Mouse (Mus musculus) liver, embryonic 13.5 days (tissue): Measurements from ENCODE around the gene Foxp1. TPM values are rescaled to one million over a fixed set of nuclear protein-coding genes. Genes with fewer than 3 reads are reported as not detected.
A peak's percentile ranks its signal among the peaks of the same experiment; 100 is the strongest.

Experiments used
- ATAC-seq: fragments of 200-750 bp; cut with Nextera tagmentation; 2 replicates; pipeline ENCODE4 v1.8.0; 2017; ENCODE audit warnings: low read depth, mild to moderate bottlenecking, moderate number of reproducible peaks, moderate library complexity
- DNase-seq: peaks from one replicate; pipeline ENCODE4 v3.0.0; 2022
- H3K27ac ChIP-seq: fragments of 300-500 bp; sonication (generic); 2 replicates; pipeline ENCODE4 v1.5.1; 2015; ENCODE audit warnings: moderate library complexity, mild to moderate bottlenecking, inconsistent platforms
- H3K27me3 ChIP-seq: fragments of 300-500 bp; sonication (generic); 2 replicates; pipeline ENCODE4 v1.6.1; 2015; ENCODE audit warnings: mild to moderate bottlenecking, inconsistent platforms
- H3K36me3 ChIP-seq: fragments of 300-500 bp; sonication (generic); 2 replicates; pipeline ENCODE4 v1.6.1; 2015; ENCODE audit warnings: mild to moderate bottlenecking, inconsistent platforms
- H3K4me1 ChIP-seq: fragments of 300-500 bp; sonication (generic); replicated peaks from 2 replicates; pipeline ENCODE4 v1.6.1; 2015; ENCODE audit warnings: inconsistent platforms
- H3K4me2 ChIP-seq: fragments of 300-500 bp; sonication (generic); 2 replicates; pipeline ENCODE4 v1.6.1; 2015; ENCODE audit warnings: inconsistent platforms, mild to moderate bottlenecking, moderate library complexity
- H3K4me3 ChIP-seq: fragments of 300-500 bp; sonication (generic); replicated peaks from 2 replicates; pipeline ENCODE4 v1.5.1; 2015; ENCODE audit warnings: mild to moderate bottlenecking, inconsistent platforms
- H3K9ac ChIP-seq: fragments of 300-500 bp; sonication (generic); 2 replicates; pipeline ENCODE4 v1.6.1; 2015; ENCODE audit warnings: mild to moderate bottlenecking, inconsistent platforms
- H3K9me3 ChIP-seq: fragments of 300-500 bp; sonication (generic); replicated peaks from 2 replicates; pipeline ENCODE4 v1.6.1; 2016; ENCODE audit warnings: inconsistent platforms
- whole genome bisulfite sequencing: fragments of 180-500 bp; shearing (Covaris S2); methylation state at CpG from one replicate; pipeline ENCODE4 v1.1.7; 2015; ENCODE audit not compliant: insufficient replicate concordance; 5-methylcytosine and 5-hydroxymethylcytosine counted together
- polyA plus RNA-seq: library from polyadenylated mRNA; unstranded; fragments of >200 nt; fragmentation: Nextera tagmentation; extraction: Ambion mirVana; gene quantifications from 2 replicates; pipeline ENCODE4 v1.2.1, GENCODE M21; 2015

Foxp1 gene
- polyA plus RNA-seq, 1 experiment from 2014 or later, result 14.2 TPM

DNA sequence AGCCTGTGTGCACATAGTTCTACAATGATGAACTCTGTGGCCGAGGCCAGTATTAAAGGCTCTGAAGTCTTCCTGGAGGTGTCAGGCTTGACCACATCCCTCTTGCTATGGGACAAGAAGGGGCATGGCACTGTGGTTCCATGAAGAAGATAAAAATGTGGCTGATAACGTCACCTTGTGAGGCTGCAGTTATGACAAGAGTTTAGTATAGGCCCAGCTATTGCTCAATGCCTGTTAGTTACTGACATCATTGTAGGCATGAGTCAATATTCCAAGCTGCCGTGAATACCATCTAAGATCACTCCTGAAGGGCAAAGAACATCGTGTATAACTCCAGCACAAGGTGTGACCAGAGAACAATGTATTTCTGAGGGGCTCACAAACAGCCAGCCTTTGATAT is 323.2 kb downstream of the Foxp1 start:
- H3K4me3 ChIP-seq, result no peak overlapping the region
- no peak overlapping the region for H3K27ac ChIP-seq
- 27% methylated on average over 4 of the region's 4 CpGs for WGBS
- H3K4me2 ChIP-seq, result no peak overlapping the region
- no peaks in the 10 kb centered on the region for H3K27me3 ChIP-seq
- ATAC-seq (no peak), DNase-seq (no peak)
- H3K36me3 ChIP-seq, result no peaks in the 10 kb centered on the region
- peaks cover 32% of the 10 kb centered on the region for H3K4me1 ChIP-seq
- no peaks in the 10 kb centered on the region for H3K9me3 ChIP-seq
- no peak overlapping the region for H3K9ac ChIP-seq

DNA sequence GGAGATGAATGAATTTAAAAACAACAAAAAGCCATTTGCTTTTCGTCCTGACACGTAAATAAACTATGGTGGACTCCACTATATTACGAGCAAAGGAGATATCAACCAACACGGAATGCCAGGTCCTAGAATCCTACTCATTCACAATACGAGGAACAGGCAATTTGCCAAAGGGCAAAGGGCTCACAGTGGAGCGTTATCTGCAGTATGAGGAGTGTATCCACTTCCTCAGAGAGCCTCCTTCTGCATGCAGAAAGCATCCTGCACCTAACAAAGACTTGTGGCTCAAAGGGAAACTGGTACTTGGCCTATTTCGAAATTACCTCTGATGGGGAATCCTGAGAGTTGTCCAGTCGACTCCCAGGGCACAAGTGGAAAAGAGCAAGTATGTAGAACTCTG is 328.8 kb downstream of the Foxp1 start:
- no peaks in the 10 kb centered on the region for H3K9me3 ChIP-seq
- H3K9ac ChIP-seq, result no peak overlapping the region
- H3K4me3 ChIP-seq, result no peak overlapping the region
- DNase-seq (no peak), ATAC-seq (no peak)
- no peaks in the 10 kb centered on the region for H3K27me3 ChIP-seq
- WGBS, result 21% methylated on average over 8 of the region's 8 CpGs
- no peak overlapping the region for H3K27ac ChIP-seq
- H3K4me1 ChIP-seq, result peaks cover 21% of the 10 kb centered on the region
- H3K4me2 ChIP-seq, result no peak overlapping the region
- no peaks in the 10 kb centered on the region for H3K36me3 ChIP-seq

DNA sequence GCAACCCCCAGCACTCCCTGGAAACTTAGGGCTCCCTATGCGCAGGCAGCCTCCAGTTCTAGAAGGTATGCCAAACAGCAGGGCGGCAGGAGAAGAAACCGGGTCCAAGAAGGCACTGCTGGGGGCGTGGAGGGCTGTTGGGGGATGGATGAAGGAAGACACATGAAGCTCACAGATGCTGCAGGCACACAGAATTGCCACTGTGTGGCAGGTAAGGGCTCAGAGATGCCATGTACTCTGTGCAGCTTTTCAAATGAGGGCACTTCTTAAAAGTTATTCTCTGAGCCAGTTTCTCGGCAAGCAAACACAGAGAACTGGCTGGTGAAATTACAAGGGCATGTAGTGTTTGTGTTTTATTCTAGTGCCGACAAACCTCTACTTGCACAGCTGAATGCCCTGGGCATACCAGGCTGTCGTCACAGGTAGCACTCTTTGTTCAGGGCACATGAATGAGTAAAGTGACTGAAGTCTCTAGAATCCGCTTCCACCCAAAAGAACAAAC is 330.8 kb downstream of the Foxp1 start:
- Histone ChIP-seq H3K27me3 (no peaks in the 10 kb centered on the region), H3K4me1 (peaks cover 26% of the 10 kb centered on the region), H3K9me3 (no peaks in the 10 kb centered on the region), H3K4me3 (no peak overlapping the region), H3K27ac (no peak overlapping the region), H3K9ac (no peak overlapping the region), H3K4me2 (no peak overlapping the region), H3K36me3 (no peaks in the 10 kb centered on the region)
- no peak for ATAC-seq
- DNase-seq, result no peak
- 61% methylated on average over 8 of the region's 8 CpGs for WGBS

DNA sequence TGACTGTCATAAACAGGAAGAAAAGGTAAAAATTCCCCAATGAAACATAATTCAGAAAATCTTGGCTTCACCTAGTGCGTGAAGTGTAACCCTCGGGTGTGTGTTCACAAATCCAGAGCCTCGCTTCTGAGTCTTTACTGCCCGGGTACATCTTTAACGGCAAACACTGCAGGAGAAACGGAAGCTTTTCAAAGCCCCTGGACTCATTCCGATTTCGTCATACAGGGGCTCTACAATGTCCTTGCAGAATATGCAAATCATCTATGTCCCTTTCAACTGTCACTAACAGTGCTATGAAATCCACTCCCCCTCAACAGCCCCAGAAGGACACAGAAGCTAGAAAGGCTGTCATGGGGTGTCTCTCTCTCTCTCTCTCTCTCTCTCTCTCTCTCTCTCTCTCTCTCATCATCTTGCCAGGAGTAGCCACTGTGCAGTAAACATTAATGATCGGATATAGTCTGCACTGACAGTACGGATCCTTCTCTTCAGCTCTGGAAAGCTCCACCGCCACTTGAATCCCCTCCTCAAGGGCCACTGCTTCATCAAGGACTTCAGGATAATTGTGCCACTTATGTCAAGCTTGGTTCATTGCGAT is 331.4 kb downstream of the Foxp1 start:
- no peak for DNase-seq

GRCm38 (mm10) chr6:99189967-99190366 is 332.6 kb downstream of the Foxp1 start:
- ATAC-seq (no peak), DNase-seq (no peak)
- H3K4me1 ChIP-seq, result peaks cover 35% of the 10 kb centered on the region
- no peak overlapping the region for H3K27ac ChIP-seq
- H3K36me3 ChIP-seq, result no peaks in the 10 kb centered on the region
- H3K27me3 ChIP-seq, result no peaks in the 10 kb centered on the region
- H3K9ac ChIP-seq, result no peak overlapping the region
- no peaks in the 10 kb centered on the region for H3K9me3 ChIP-seq
- WGBS, result 67% methylated on average over 8 of the region's 8 CpGs
- H3K4me2 ChIP-seq, result no peak overlapping the region
- no peak overlapping the region for H3K4me3 ChIP-seq

More for the DNA sequence above, 331.4 kb downstream of the Foxp1 start:
- Histone ChIP-seq H3K9ac (no peak overlapping the region), H3K4me3 (no peak overlapping the region), H3K36me3 (no peaks in the 10 kb centered on the region), H3K4me1 (peaks cover 29% of the 10 kb centered on the region), H3K27me3 (no peaks in the 10 kb centered on the region), H3K4me2 (no peak overlapping the region), H3K9me3 (no peaks in the 10 kb centered on the region), H3K27ac (no peak overlapping the region)
- no peak for ATAC-seq
- 55% methylated on average over 12 of the region's 12 CpGs for WGBS

GRCm38 (mm10) chr6:99188366-99189216 is 333.9 kb downstream of the Foxp1 start:
- no peak overlapping the region for H3K9ac ChIP-seq
- no peaks in the 10 kb centered on the region for H3K9me3 ChIP-seq
- H3K36me3 ChIP-seq, result no peaks in the 10 kb centered on the region
- ATAC-seq (no peak), DNase-seq (no peak)
- no peak overlapping the region for H3K27ac ChIP-seq
- H3K4me3 ChIP-seq, result no peak overlapping the region
- no peak overlapping the region for H3K4me2 ChIP-seq
- peaks cover 32% of the 10 kb centered on the region for H3K4me1 ChIP-seq
- 18% methylated on average over 4 of the region's 4 CpGs for WGBS
- no peaks in the 10 kb centered on the region for H3K27me3 ChIP-seq

DNA sequence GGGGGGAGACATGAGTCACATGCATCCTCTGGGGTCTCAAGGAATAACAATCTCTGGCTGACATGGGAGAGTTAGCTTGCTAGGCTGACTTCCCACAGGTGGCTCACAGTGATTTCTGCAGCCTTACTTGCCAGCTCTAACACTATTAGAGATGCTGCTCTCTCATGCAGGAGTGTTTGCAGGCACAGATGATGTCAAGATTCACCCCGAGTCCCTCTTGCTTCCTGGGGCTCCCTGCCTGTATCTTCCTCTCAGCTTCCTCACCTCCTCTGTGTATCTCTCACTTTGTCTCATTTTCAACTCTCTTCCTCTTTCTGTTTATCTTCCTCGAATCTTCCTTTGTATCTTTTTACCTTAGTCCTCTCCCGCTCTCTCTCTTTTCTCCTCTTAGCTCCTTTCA is 334.6 kb downstream of the Foxp1 start:
- no peak overlapping the region for H3K27ac ChIP-seq
- no peak overlapping the region for H3K4me2 ChIP-seq
- no peak for ATAC-seq
- no peak overlapping the region for H3K4me3 ChIP-seq
- WGBS, result 41% methylated on average over 3 of the region's 3 CpGs
- H3K4me1 ChIP-seq, result peaks cover 31% of the 10 kb centered on the region
- no peak overlapping the region for H3K9ac ChIP-seq
- H3K36me3 ChIP-seq, result no peaks in the 10 kb centered on the region
- H3K9me3 ChIP-seq, result no peaks in the 10 kb centered on the region
- no peak for DNase-seq
- H3K27me3 ChIP-seq, result no peaks in the 10 kb centered on the region

DNA sequence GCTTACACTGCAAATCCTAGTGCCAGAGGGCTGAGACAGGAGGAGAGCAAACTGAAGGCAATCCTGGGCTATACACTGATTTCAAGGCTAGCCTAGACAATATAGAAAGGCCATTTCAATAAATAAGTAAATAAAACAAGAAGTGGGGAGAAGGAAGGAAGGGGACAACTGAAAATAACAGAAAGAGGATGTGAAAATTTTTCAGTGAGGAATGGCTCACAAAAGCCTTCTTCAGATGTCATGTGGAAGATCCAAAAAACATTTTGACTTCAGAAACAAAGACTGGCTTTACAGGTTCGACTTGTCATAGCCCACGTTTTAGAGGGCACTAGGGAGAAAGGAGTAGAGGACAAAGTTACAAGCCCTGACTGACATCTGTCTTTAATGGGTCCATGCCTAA is 335.1 kb downstream of the Foxp1 start:
- H3K4me1 ChIP-seq, result peaks cover 31% of the 10 kb centered on the region
- WGBS, result 46% methylated on average over 2 of the region's 2 CpGs
- no peak overlapping the region for H3K4me2 ChIP-seq
- H3K9ac ChIP-seq, result no peak overlapping the region
- no peaks in the 10 kb centered on the region for H3K36me3 ChIP-seq
- no peak overlapping the region for H3K27ac ChIP-seq
- no peak overlapping the region for H3K4me3 ChIP-seq
- H3K9me3 ChIP-seq, result no peaks in the 10 kb centered on the region
- DNase-seq, result no peak
- no peaks in the 10 kb centered on the region for H3K27me3 ChIP-seq
- no peak for ATAC-seq

GRCm38 (mm10) chr6:99186569-99186968 is 336.0 kb downstream of the Foxp1 start:
- 73% methylated on average over 7 of the region's 7 CpGs for WGBS
- no peak overlapping the region for H3K4me3 ChIP-seq
- H3K27ac ChIP-seq, result no peak overlapping the region
- no peaks in the 10 kb centered on the region for H3K27me3 ChIP-seq
- H3K4me1 ChIP-seq, result peaks cover 23% of the 10 kb centered on the region; the same call in 1 of the 2 replicates
- H3K9me3 ChIP-seq, result no peaks in the 10 kb centered on the region
- no peak for DNase-seq
- no peak overlapping the region for H3K9ac ChIP-seq
- H3K4me2 ChIP-seq, result no peak overlapping the region
- ATAC-seq, result no peak
- H3K36me3 ChIP-seq, result no peaks in the 10 kb centered on the region

GRCm38 (mm10) chr6:99185797-99186196 is 336.7 kb downstream of the Foxp1 start:
- Histone ChIP-seq H3K27me3 (no peaks in the 10 kb centered on the region), H3K9ac (no peak overlapping the region), H3K27ac (no peak overlapping the region), H3K4me1 (peaks cover 16% of the 10 kb centered on the region; the same call in 1 of the 2 replicates), H3K4me2 (no peak overlapping the region), H3K4me3 (no peak overlapping the region), H3K9me3 (no peaks in the 10 kb centered on the region), H3K36me3 (no peaks in the 10 kb centered on the region)
- 0 out of 2 replicates have a peak, but pooled peaks have one; percentile 51 for ATAC-seq
- 43% methylated on average over 2 of the region's 2 CpGs for WGBS
- no peak for DNase-seq

DNA sequence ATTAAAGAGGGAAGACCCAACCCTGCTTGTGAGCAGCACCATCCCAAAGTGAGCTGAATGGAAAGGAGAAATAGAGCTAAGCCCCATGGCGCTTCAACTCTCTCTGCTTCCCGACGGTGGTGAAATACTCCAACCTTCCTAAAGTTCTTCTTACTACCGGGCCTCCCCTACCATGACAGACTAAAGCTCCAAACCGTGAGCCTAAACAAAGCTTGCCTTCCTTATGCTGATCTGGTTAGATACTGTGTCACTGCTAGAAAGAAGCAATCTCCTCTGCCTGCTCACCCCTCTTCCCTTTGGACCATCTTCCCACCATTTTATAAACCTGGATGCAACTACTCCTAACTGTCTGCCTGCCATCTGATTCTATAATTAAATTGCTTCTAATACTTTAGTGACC is 338.5 kb downstream of the Foxp1 start:
- 75% methylated on average over 5 of the region's 5 CpGs for WGBS
- no peak for DNase-seq
- no peaks in the 10 kb centered on the region for H3K36me3 ChIP-seq

More for the DNA sequence above, 338.5 kb downstream of the Foxp1 start:
- H3K27me3 ChIP-seq, result no peaks in the 10 kb centered on the region
- ATAC-seq, result no peak
- H3K27ac ChIP-seq, result no peak overlapping the region
- no peak overlapping the region for H3K4me2 ChIP-seq
- H3K4me3 ChIP-seq, result no peak overlapping the region
- peaks cover 13% of the 10 kb centered on the region; the same call in 1 of the 2 replicates for H3K4me1 ChIP-seq
- H3K9me3 ChIP-seq, result no peaks in the 10 kb centered on the region
- H3K9ac ChIP-seq, result no peak overlapping the region
